Mouse (Mus musculus) hindbrain, embryonic 14.5 days (tissue): ENCODE results near the gene Bbc3. TPM values are rescaled to one million over a fixed set of nuclear protein-coding genes. Genes with fewer than 3 reads are reported as not detected.
"Not testable (repeated sequence)": the region's sequence is repeated elsewhere in the genome, so short reads cannot be mapped to it uniquely, and the experiment has no call there.

Source experiments
- ATAC-seq: fragments of 200-750 bp; cut with Nextera tagmentation; 2 replicates; pipeline ENCODE4 v1.8.0; 2017; ENCODE audit warnings: moderate number of reproducible peaks, mild to moderate bottlenecking, moderate TSS enrichment, moderate library complexity; ENCODE audit not compliant: low FRiP score
- DNase-seq: peaks from one replicate; pipeline ENCODE4 v3.0.0-alpha.2; 2015; ENCODE audit warnings: low spot score
- H3K27ac ChIP-seq: fragments of 300-500 bp; sonication (generic); 2 replicates; pipeline ENCODE4 v1.5.1; 2014; ENCODE audit warnings: mild to moderate bottlenecking, moderate library complexity
- H3K27me3 ChIP-seq: fragments of 300-500 bp; sonication (generic); 2 replicates; pipeline ENCODE4 v1.6.1; 2014; ENCODE audit warnings: mild to moderate bottlenecking, low read length, mixed read lengths; ENCODE audit not compliant: control insufficient read depth, insufficient read depth
- H3K36me3 ChIP-seq: fragments of 300-500 bp; sonication (generic); replicated peaks from 2 replicates; pipeline ENCODE4 v1.6.1; 2014; ENCODE audit not compliant: control insufficient read depth, insufficient read depth
- H3K4me1 ChIP-seq: fragments of 300-500 bp; sonication (generic); replicated peaks from 2 replicates; pipeline ENCODE4 v1.6.1; 2014; ENCODE audit warnings: antibody characterized with exemption, low read length, mixed read lengths; ENCODE audit not compliant: control insufficient read depth, insufficient read depth
- H3K4me2 ChIP-seq: fragments of 300-500 bp; sonication (generic); replicated peaks from 2 replicates; pipeline ENCODE4 v1.6.1; 2014; ENCODE audit warnings: mild to moderate bottlenecking, moderate library complexity
- H3K4me3 ChIP-seq: fragments of 300-500 bp; sonication (generic); replicated peaks from 2 replicates; pipeline ENCODE4 v1.5.1; 2014; ENCODE audit warnings: mild to moderate bottlenecking, low read length
- H3K9ac ChIP-seq: fragments of 300-500 bp; sonication (generic); 2 replicates; pipeline ENCODE4 v1.6.1; 2014
- H3K9me3 ChIP-seq: fragments of 300-500 bp; sonication (generic); 2 replicates; pipeline ENCODE4 v1.6.1; 2016; ENCODE audit warnings: low read length; ENCODE audit not compliant: control insufficient read depth
- WGBS: fragments of 180-500 bp; shearing (Covaris S2); extraction: QIAGEN DNeasy Blood & Tissue Kit; methylation state at CpG from one replicate; pipeline ENCODE4 v1.1.7; 2014; 5-methylcytosine and 5-hydroxymethylcytosine counted together
- polyA plus RNA-seq: library from polyadenylated mRNA; unstranded; fragments of >200 nt; fragmentation: Nextera tagmentation; extraction: Ambion mirVana; gene quantifications from 2 replicates; pipeline ENCODE4 v1.2.1, GENCODE M21; 2014

Gene Bbc3
- polyA plus RNA-seq = 20.3 and 21.0 TPM in 2 replicates

DNA sequence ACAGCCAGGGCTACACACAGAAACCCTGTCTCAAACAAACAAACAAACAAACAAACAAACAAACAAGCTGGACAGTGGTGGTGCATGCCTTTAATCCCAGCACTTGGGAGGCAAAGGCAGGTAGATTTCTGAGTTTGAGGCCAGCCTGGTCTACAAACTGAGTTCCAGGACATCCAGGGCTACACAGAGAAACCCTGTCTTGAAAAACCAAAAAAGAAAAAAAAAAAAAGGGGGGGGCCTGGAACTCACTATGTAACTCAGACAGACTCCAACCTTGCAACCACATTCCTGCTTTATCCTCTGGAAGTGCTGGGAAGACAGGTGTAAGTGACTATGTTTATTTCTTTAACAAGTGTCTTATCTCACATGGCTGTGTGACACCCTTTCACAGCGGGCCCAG lies at the start of gene Bbc3:
Gene Bbc3, plus strand, starts transcription at position 301 of the 400 bp plus-strand sequence.
- not testable (repeated sequence) for H3K9me3 ChIP-seq, ATAC-seq, DNase-seq, H3K36me3 ChIP-seq, H3K27me3 ChIP-seq
- H3K4me1 ChIP-seq = peaks cover 21% of the 10 kb centered on the region
- H3K4me3 ChIP-seq = peak within 1 kb of the TSS; percentile 63
- 70% methylated on average over 1 of the region's 1 CpGs for whole genome bisulfite sequencing
- peak within 1 kb of the TSS; percentile 94 for H3K4me2 ChIP-seq
- peak within 1 kb of the TSS; percentile 53 for H3K9ac ChIP-seq
- 0 out of 2 replicates have a peak within 1 kb of the TSS, but pooled peaks have one; percentile 36 for H3K27ac ChIP-seq

- H3K9me3 ChIP-seq = no peaks in the 10 kb centered on the region
- H3K4me3 ChIP-seq = no peak within 1 kb of the TSS
- no peak for ATAC-seq
- no peak for DNase-seq
- H3K4me1 ChIP-seq = no peaks in the 10 kb centered on the region
- H3K27ac ChIP-seq = no peak within 1 kb of the TSS
- H3K4me2 ChIP-seq = no peak within 1 kb of the TSS
- WGBS = 83% methylated on average over 5 of the region's 5 CpGs
- no peaks in the 10 kb centered on the region for H3K27me3 ChIP-seq
- H3K36me3 ChIP-seq = no peaks in the 10 kb centered on the region
- H3K9ac ChIP-seq = no peak within 1 kb of the TSS
Observed at GRCm38 (mm10) chr7:16259110-16259590, 49.0 kb upstream of the Bbc3 start, which contains the start of gene C5ar1. Gene C5ar1, minus strand, starts transcription at chr7:16259540.

- H3K9me3 ChIP-seq = peaks cover 8% of the 10 kb centered on the region; the same call in 1 of the 2 replicates
- no peaks in the 10 kb centered on the region for H3K4me1 ChIP-seq
- DNase-seq (no peak), ATAC-seq (no peak)
- H3K36me3 ChIP-seq = no peaks in the 10 kb centered on the region
- no peak overlapping the region for H3K4me2 ChIP-seq
- H3K4me3 ChIP-seq = no peak overlapping the region
- no peaks in the 10 kb centered on the region for H3K27me3 ChIP-seq
- WGBS = 83% methylated on average over 1 of the region's 1 CpGs
- H3K9ac ChIP-seq = no peak overlapping the region
- no peak overlapping the region for H3K27ac ChIP-seq
Observed at GRCm38 (mm10) chr7:16261097-16261496, 47.1 kb upstream of the Bbc3 start.

GRCm38 (mm10) chr7:16263015-16263787 lies 45.0 kb upstream of the Bbc3 start:
- peak; percentile 77 for DNase-seq
- 28% methylated on average over 8 of the region's 8 CpGs for WGBS
- Histone ChIP-seq H3K27me3 (no peaks in the 10 kb centered on the region), H3K36me3 (no peaks in the 10 kb centered on the region), H3K27ac (no peak overlapping the region), H3K9me3 (peaks cover 8% of the 10 kb centered on the region; the same call in 1 of the 2 replicates), H3K4me3 (no peak overlapping the region), H3K9ac (no peak overlapping the region), H3K4me2 (no peak overlapping the region), H3K4me1 (no peaks in the 10 kb centered on the region)
- no peak for ATAC-seq

GRCm38 (mm10) chr7:16263843-16264242 lies 44.4 kb upstream of the Bbc3 start:
- Histone ChIP-seq H3K4me1 (no peaks in the 10 kb centered on the region), H3K9ac (no peak overlapping the region), H3K9me3 (peaks cover 8% of the 10 kb centered on the region; the same call in 1 of the 2 replicates), H3K27me3 (no peaks in the 10 kb centered on the region), H3K27ac (no peak overlapping the region), H3K36me3 (no peaks in the 10 kb centered on the region), H3K4me3 (no peak overlapping the region), H3K4me2 (no peak overlapping the region)
- WGBS = 79% methylated on average over 5 of the region's 5 CpGs
- no peak for ATAC-seq
- no peak for DNase-seq

- 0 out of 2 replicates have a peak, but pooled peaks cover 6% of the 10 kb centered on the region for H3K4me1 ChIP-seq
- no peak overlapping the region for H3K4me3 ChIP-seq
- H3K27ac ChIP-seq = no peak overlapping the region
- DNase-seq (no peak), ATAC-seq (no peak)
- H3K36me3 ChIP-seq = no peaks in the 10 kb centered on the region
- H3K4me2 ChIP-seq = no peak overlapping the region
- peaks cover 8% of the 10 kb centered on the region; the same call in 1 of the 2 replicates for H3K9me3 ChIP-seq
- H3K9ac ChIP-seq = no peak overlapping the region
- H3K27me3 ChIP-seq = no peaks in the 10 kb centered on the region
- 89% methylated on average over 11 of the region's 11 CpGs for WGBS
Observed at GRCm38 (mm10) chr7:16265856-16266255, 42.3 kb upstream of the Bbc3 start.

- H3K27ac ChIP-seq, H3K4me3 ChIP-seq, H3K36me3 ChIP-seq, H3K27me3 ChIP-seq, DNase-seq, H3K4me2 ChIP-seq, H3K9me3 ChIP-seq, H3K9ac ChIP-seq, ATAC-seq: not testable (repeated sequence)
- peaks cover 12% of the 10 kb centered on the region for H3K4me1 ChIP-seq
- 91% methylated on average over 7 of the region's 7 CpGs for WGBS
Observed at GRCm38 (mm10) chr7:16266593-16266992, 41.6 kb upstream of the Bbc3 start.

GRCm38 (mm10) chr7:16271139-16271538 lies 37.1 kb upstream of the Bbc3 start:
- no peak for ATAC-seq
- Histone ChIP-seq H3K27ac (no peak overlapping the region), H3K4me3 (peak overlapping the region; percentile 89; the same call in 1 of the 2 replicates), H3K27me3 (no peaks in the 10 kb centered on the region), H3K36me3 (peaks cover 12% of the 10 kb centered on the region), H3K4me1 (peaks cover 25% of the 10 kb centered on the region), H3K9ac (peak overlapping the region; percentile 92; the same call in 1 of the 2 replicates), H3K4me2 (peak overlapping the region; percentile 87), H3K9me3 (no peaks in the 10 kb centered on the region)
- WGBS = 27% methylated on average over 1 of the region's 1 CpGs
- DNase-seq = no peak

- Histone ChIP-seq H3K27ac (peak overlapping the region; percentile 95), H3K4me2 (peak overlapping the region; percentile 87), H3K4me1 (peaks cover 25% of the 10 kb centered on the region), H3K4me3 (peak overlapping the region; percentile 89), H3K27me3 (no peaks in the 10 kb centered on the region), H3K36me3 (peaks cover 27% of the 10 kb centered on the region), H3K9ac (peak overlapping the region; percentile 92), H3K9me3 (no peaks in the 10 kb centered on the region)
- under 1% methylated on average over 42 of the region's 46 CpGs for WGBS
- DNase-seq (peak; percentile 70), ATAC-seq (peak; percentile 72)
Observed at GRCm38 (mm10) chr7:16272681-16273080, 35.5 kb upstream of the Bbc3 start.
